Mouse (Mus musculus) common myeloid progenitor, adult 5-6 weeks (primary cell): ENCODE data around the gene 4930518I15Rik. TPM values are rescaled to one million over a fixed set of nuclear protein-coding genes. Genes with fewer than 3 reads are reported as not detected.
A peak's percentile ranks its signal among the peaks of the same experiment; 100 is the strongest.
"Not testable (repeated sequence)": the region's sequence is repeated elsewhere in the genome, so short reads cannot be mapped to it uniquely, and the experiment has no call there.

Experiments used
- ATAC-seq: replicated peaks from 2 replicates; pipeline ENCODE4 v1.8.0; 2016; ENCODE audit warnings: low read depth, mild to moderate bottlenecking, moderate TSS enrichment, inconsistent platforms; ENCODE audit not compliant: poor library complexity, severe bottlenecking
- total RNA-seq: library from RNA; stranded (forward); fragments of 200-1000, 187-1606 nt; gene quantifications from 2 replicates; pipeline ENCODE4 v1.2.3, GENCODE M21; 2017

The 4930518I15Rik gene
- not detected in 2 replicates for total RNA-seq

DNA sequence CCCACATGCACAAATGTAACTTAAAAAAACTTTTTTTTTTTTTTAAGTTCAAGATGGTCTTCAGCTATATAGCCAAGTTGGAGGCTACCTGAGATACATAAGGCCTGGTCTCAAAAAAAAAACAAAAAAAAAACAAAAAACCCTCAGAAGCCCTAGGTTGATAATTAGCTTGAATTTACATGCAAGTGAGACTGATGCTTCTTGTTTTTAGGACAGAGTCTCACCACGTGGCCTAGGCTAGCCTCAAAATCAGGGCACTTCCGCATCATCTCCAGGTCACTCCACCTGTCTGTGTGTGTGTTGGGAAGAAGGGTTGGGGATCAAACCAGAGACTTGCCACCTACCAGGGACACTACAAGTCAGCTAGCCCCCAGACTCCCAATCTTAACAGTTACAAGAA is at the start of gene 4930518I15Rik:
Gene 4930518I15Rik (minus strand): TSS at position 112 of the 400 bp plus-strand sequence.
- ATAC-seq: no peak

- not testable (repeated sequence) for ATAC-seq
Observed at GRCm38 (mm10) chr2:156905931-156906330, 48.2 kb upstream of the 4930518I15Rik start.

- no peak for ATAC-seq
Observed at GRCm38 (mm10) chr2:156904976-156905717, 47.4 kb upstream of the 4930518I15Rik start.

- peak; percentile 65 for ATAC-seq
Observed at GRCm38 (mm10) chr2:156903367-156903766, 45.6 kb upstream of the 4930518I15Rik start.

- ATAC-seq: not testable (repeated sequence)
Observed at GRCm38 (mm10) chr2:156902411-156902810, 44.7 kb upstream of the 4930518I15Rik start.

- ATAC-seq: no peak
Observed at GRCm38 (mm10) chr2:156901883-156902282, 44.1 kb upstream of the 4930518I15Rik start.

DNA sequence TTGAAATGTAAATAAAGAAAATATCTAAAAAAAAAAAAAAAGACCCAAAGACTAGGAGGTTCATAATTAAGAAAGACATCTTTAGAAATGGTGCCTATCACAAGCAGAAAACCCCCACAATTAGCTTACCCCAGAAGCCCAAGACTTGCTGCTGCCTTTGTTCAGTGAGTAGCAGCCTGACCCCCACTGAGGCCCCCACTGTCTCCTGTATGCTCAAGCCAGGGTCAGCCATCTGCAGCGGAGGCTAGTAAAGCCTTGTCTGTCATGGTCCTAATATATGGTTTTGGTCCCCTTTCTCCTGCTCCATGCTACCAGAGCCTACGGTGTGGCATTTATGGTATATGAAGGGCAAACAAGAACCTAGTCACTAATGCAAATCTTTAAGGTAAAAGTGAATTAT is 43.6 kb upstream of the 4930518I15Rik start:
- ATAC-seq: no peak

DNA sequence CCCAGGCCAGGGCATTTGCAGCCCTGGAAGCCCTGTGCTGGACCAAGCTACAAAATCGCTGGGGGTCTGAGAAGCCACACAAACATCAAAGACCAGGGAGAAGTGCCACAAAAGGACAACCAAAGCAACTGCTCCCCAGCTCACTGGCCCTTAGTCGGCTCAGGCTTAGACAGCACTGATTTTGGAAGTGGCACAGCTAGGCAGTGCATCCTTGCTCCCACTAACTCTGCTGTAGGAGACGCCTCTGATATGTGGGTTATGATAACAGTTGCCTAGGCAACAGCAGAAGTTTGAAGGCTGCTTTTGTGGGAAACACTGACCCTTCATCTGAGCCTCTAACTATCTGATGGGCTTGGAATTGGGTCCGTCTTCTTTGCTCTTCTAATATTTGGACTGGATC is 41.4 kb upstream of the 4930518I15Rik start:
- ATAC-seq: no peak

GRCm38 (mm10) chr2:156898374-156898773 is 40.6 kb upstream of the 4930518I15Rik start:
- no peak for ATAC-seq

- ATAC-seq: no peak
Observed at GRCm38 (mm10) chr2:156897034-156897433, 39.3 kb upstream of the 4930518I15Rik start.

DNA sequence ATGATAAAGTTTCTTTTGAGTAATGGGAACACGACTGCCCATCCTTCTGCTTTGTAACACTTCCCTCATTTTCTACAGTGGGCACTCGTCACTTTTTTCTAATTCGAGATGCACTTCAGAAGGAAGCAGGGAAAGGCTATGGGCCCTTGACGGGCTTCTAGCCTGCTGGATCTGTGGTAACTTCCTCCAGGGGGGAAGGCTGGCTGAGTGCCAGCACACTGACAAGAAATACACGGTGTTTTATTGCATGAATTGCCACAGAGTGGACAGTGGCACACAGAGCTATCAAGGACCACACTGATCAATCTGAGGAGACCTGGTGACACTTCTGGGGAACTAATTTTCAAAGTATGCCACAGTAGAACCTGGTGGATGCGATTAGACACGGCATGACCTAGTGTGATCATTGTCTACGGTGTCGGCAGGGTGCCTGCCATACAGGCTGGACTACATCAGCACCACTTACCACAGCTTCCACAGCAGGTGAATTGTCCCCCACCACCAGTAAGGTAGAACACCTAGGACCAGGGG is 38.7 kb upstream of the 4930518I15Rik start:
- peak; percentile 54; the same call in 1 of the 2 replicates for ATAC-seq

- no peak for ATAC-seq
Observed at GRCm38 (mm10) chr2:156894496-156895265, 36.9 kb upstream of the 4930518I15Rik start.

- ATAC-seq: no peak
Observed at GRCm38 (mm10) chr2:156892821-156893220, 35.1 kb upstream of the 4930518I15Rik start.

- ATAC-seq: no peak
Observed at GRCm38 (mm10) chr2:156892240-156892639, 34.5 kb upstream of the 4930518I15Rik start.

DNA sequence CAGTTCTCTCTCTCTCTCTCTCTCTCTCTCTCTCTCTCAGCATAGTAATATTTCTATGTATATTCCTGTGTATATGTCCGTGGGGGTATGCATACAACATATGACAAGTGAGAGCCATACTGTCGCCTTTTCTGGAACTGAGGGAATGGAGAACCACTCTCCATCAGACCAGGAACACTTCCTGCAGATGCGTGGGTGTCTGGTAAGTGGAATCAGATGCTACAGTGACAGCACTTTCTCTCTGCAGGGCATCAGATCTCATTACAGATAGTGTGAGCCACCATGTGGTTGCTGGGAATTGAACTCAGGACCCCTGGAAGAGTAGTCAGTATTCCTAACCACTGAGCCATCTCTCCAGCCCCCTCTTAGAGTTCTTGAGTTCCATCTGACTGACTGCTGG is 30.7 kb upstream of the 4930518I15Rik start:
- ATAC-seq: no peak

DNA sequence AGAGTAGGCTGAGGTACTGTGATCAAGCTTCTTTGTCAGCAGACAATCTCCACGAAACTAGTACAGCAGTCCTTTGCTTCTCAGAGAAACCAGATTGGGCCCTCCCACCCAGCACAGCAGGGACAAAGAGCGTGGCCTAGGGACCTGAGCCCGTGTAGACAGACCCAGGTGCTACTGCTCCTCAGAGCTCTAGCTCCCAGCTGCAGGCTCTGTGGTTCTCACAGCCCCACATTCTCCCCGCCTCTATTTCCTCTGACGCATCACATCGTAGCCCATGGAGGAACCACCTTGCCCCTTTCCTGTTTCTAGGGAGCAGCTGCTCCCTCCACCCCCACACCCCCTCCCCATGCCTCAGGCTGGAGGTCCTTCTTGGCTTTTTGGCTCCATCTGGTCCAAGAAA is 29.3 kb upstream of the 4930518I15Rik start, which contains the start of gene Sla2:
Gene Sla2 (minus strand): TSS at position 176 of the 400 bp plus-strand sequence.
- ATAC-seq: peak; percentile 82

DNA sequence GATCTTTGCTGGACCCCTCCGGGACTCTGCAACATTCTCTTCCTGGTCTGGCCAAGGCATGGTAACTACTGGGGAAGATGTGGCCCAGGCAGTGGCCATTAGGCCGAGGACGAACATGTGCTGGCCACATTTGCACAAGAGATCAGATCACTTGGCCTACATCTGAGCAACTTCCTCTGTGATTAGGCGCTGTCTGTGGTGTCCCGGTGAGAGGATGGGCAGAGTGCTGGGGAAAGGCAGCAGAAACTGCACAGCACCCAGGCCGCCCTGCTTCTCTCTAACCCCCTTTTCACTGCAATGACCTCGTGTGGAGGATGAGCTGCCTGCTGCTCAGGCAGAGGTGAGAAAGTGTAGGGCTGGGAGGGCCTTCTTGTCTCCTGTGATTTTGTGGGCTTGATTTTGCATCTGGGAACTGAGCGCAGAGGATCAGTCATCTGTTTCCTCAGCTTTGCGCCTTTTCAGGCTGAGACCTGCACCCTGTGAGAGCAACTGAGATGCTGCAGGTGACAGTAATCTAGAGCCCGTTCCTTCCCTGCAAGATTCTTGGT is 28.4 kb upstream of the 4930518I15Rik start:
- ATAC-seq: no peak

DNA sequence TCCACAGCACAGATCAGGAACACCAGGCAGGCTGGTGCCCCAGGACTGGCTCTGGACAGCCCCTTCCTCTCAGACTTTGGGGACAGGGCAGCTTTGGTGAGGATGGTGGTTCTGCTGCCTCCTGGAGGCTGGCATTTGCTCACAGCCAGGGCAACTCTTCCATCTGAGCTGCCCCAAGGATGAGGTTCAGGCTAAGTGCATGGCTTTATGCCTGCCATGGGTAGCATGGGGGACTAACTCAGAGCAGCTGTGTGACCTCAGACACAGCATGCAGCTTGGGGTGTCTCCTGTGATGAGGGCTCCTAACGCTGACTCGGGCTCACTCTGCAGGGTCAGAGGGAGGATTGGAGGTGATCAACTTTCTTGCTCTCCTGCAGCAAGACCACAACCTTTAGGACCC is 27.9 kb upstream of the 4930518I15Rik start:
- not testable (repeated sequence) for ATAC-seq

GRCm38 (mm10) chr2:156884396-156885211 is 26.9 kb upstream of the 4930518I15Rik start:
- peak; percentile 12; the same call in 1 of the 2 replicates for ATAC-seq
